Mouse (Mus musculus) intestine, embryonic 14.5 days (tissue): Measurements from ENCODE around the gene Gmcl1. TPM values are rescaled to one million over a fixed set of nuclear protein-coding genes. Genes with fewer than 3 reads are reported as not detected.

ENCODE experiments used
- ATAC-seq: fragments of 200-750 bp; cut with Nextera tagmentation; replicated peaks from 2 replicates; pipeline ENCODE4 v1.8.0; 2017; ENCODE audit warnings: low read depth, moderate number of reproducible peaks, moderate TSS enrichment, moderate library complexity; ENCODE audit not compliant: low FRiP score, low TSS enrichment
- DNase-seq: peaks from one replicate; pipeline ENCODE4 v3.0.0-alpha.2; 2018; ENCODE audit warnings: low spot score
- H3K27ac ChIP-seq: fragments of 300-500 bp; sonication (generic); 2 replicates; pipeline ENCODE4 v1.5.1; 2014; ENCODE audit warnings: low read depth, mild to moderate bottlenecking, control low read depth
- H3K27me3 ChIP-seq: fragments of 300-500 bp; sonication (generic); replicated peaks from 2 replicates; pipeline ENCODE4 v1.6.1; 2014; ENCODE audit warnings: low read length, control low read depth; ENCODE audit not compliant: control insufficient read depth, insufficient read depth
- H3K36me3 ChIP-seq: fragments of 300-500 bp; sonication (generic); 2 replicates; pipeline ENCODE4 v1.6.1; 2014; ENCODE audit warnings: low read length, control low read depth; ENCODE audit not compliant: control insufficient read depth, insufficient read depth
- H3K4me1 ChIP-seq: fragments of 300-500 bp; sonication (generic); replicated peaks from 2 replicates; pipeline ENCODE4 v1.6.1; 2014; ENCODE audit warnings: low read length, control low read depth, mixed read lengths; ENCODE audit not compliant: control insufficient read depth, insufficient read depth
- H3K4me2 ChIP-seq: fragments of 300-500 bp; sonication (generic); 2 replicates; pipeline ENCODE4 v1.6.1; 2014; ENCODE audit warnings: low read length
- H3K4me3 ChIP-seq: fragments of 300-500 bp; sonication (generic); 2 replicates; pipeline ENCODE4 v1.5.1; 2014; ENCODE audit warnings: low read depth, low read length, control low read depth, mixed read lengths
- H3K9ac ChIP-seq: fragments of 300-500 bp; sonication (generic); 2 replicates; pipeline ENCODE4 v1.6.1; 2014; ENCODE audit warnings: mild to moderate bottlenecking, low read length
- H3K9me3 ChIP-seq: fragments of 300-500 bp; sonication (generic); 2 replicates; pipeline ENCODE4 v1.6.1; 2016; ENCODE audit warnings: low read length, control low read depth; ENCODE audit not compliant: control insufficient read depth
- WGBS: fragments of 180-500 bp; shearing (Covaris S2); extraction: QIAGEN DNeasy Blood & Tissue Kit; methylation state at CpG from one replicate; pipeline ENCODE4 v1.1.7; 2014; 5-methylcytosine and 5-hydroxymethylcytosine counted together
- polyA plus RNA-seq: library from polyadenylated mRNA; unstranded; fragments of >200 nt; fragmentation: Nextera tagmentation; extraction: Ambion mirVana; gene quantifications from 2 replicates; pipeline ENCODE4 v1.2.1, GENCODE M21; 2014

Gene Gmcl1
- polyA plus RNA-seq, 1 experiment from 2014 or later: 31.6 TPM

DNA sequence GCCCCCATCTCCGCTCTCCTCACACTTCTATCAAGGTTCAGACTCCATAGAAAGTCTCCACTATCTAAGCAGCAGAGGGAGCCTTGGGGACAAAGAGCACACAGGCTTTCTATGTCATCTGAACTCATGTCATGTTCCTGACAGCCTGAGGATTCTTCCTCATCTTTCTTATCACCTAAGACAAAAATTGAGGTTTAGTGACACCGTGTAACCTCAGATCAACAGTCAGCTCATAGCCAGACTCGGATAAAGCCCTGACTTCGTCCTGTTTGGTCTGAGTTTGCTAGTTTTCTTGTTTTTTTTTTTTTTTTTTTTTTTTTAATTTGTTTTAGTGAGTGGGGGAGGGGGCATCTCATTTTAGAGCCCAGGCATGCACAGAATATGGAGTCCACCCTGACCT lies 40.6 kb upstream of the Gmcl1 start:
- no peak for DNase-seq
- ATAC-seq: no peak
- Histone ChIP-seq H3K9me3 (no peaks in the 10 kb centered on the region), H3K27ac (no peak overlapping the region), H3K36me3 (no peaks in the 10 kb centered on the region), H3K4me1 (no peaks in the 10 kb centered on the region), H3K27me3 (no peaks in the 10 kb centered on the region), H3K4me3 (no peak overlapping the region), H3K4me2 (no peak overlapping the region), H3K9ac (no peak overlapping the region)
- WGBS: 91% methylated on average over 4 of the region's 4 CpGs

DNA sequence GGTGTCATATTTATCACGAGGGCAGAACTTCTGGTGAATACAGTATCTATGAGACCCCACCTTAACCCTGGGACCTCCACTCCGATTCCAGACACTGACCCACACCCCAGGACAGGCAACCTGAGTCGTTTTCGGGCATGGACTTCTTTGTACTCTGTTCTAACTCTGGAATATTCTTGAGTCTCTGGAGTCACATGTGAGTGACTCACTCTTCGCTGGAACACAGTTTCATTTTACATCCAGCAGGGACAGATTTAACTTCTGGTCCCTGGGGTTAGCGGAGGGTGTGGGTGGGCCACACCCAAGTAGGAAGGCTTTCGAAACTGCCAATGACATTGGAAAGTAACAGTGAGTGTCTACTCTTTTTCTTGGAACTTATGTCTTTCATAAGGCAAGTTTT lies 39.4 kb upstream of the Gmcl1 start:
- Histone ChIP-seq H3K27me3 (no peaks in the 10 kb centered on the region), H3K27ac (no peak overlapping the region), H3K4me1 (no peaks in the 10 kb centered on the region), H3K36me3 (no peaks in the 10 kb centered on the region), H3K9me3 (no peaks in the 10 kb centered on the region), H3K4me3 (no peak overlapping the region), H3K9ac (no peak overlapping the region), H3K4me2 (no peak overlapping the region)
- DNase-seq (no peak), ATAC-seq (no peak)
- 81% methylated on average over 7 of the region's 7 CpGs for WGBS

DNA sequence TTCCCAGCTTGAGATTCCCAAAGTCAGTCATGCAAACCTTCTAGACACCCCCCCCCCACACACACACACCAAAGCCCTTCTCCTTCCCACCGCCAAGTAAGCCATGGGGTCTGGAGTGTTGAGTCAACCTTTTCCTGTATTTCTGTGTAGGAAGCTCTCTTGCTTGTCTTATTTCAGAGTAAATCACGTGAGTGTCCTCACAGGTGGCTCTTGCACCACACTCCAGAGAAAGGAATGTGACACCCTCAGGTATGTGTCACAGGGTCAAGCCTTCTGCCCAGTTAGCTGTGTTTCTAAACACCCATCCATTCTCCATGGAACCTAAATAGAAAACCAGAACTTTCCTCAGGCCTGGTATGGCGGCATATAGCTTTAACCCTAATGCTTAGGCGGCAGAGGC lies 35.8 kb upstream of the Gmcl1 start:
- no peaks in the 10 kb centered on the region for H3K36me3 ChIP-seq
- no peak overlapping the region for H3K9ac ChIP-seq
- 86% methylated on average over 4 of the region's 4 CpGs for WGBS
- no peaks in the 10 kb centered on the region for H3K27me3 ChIP-seq
- H3K4me3 ChIP-seq: no peak overlapping the region
- no peak overlapping the region for H3K27ac ChIP-seq
- H3K4me2 ChIP-seq: no peak overlapping the region
- no peaks in the 10 kb centered on the region for H3K9me3 ChIP-seq
- ATAC-seq (no peak), DNase-seq (no peak)
- no peaks in the 10 kb centered on the region for H3K4me1 ChIP-seq

DNA sequence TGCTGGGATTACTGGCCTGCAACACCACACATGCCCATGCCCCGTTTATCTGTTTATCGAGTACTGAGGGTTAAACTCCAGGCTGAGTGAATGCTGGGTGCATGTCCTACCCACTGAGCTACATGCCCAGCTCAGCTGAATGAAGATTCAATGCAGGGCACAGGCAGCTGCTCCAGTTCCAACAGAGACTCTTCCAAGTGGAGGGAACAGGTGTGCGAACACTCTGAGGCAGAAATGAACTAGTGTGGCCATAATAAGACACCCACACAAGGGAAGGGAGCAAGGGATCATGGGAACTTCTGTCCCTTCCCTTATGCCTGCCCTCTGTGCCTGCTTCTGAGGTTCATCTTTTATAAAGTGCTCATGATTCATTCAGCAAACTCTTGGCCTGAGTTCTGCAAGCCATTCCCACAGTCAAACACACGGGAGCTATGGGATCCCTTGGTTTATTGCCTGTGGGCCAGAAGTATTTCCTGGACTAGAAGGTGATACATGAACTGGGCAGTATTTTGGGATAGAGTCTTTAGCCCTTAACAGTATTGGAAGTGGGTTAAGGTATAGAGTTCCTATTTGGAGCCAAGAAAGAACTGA lies 35.1 kb upstream of the Gmcl1 start:
- Histone ChIP-seq H3K27ac (no peak overlapping the region), H3K27me3 (no peaks in the 10 kb centered on the region), H3K4me2 (no peak overlapping the region), H3K36me3 (no peaks in the 10 kb centered on the region), H3K9me3 (no peaks in the 10 kb centered on the region), H3K4me3 (no peak overlapping the region), H3K4me1 (no peaks in the 10 kb centered on the region), H3K9ac (no peak overlapping the region)
- WGBS: 81% methylated on average over 4 of the region's 4 CpGs
- ATAC-seq: no peak
- DNase-seq: no peak

DNA sequence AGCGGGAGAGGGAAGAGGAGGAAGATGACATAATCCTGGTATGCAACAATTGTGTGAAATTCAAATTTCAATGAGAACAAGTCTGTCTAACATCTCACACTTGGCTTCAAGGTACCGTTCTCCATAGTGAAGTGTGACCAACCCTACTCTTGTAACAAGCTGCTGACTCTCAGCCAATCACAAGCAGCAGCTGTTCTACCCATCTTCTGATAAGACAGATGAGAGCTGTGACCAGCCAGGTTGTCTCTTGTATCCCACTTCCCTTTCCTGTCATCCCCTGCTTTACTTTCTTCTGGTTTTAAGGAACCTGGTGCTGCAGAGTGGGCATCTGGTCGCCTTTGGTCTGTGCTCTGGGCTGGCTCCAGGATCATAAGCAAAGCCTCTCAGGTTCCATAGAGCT lies 34.3 kb upstream of the Gmcl1 start:
- Histone ChIP-seq H3K4me1 (no peaks in the 10 kb centered on the region), H3K9me3 (no peaks in the 10 kb centered on the region), H3K27ac (no peak overlapping the region), H3K4me2 (no peak overlapping the region), H3K9ac (no peak overlapping the region), H3K27me3 (no peaks in the 10 kb centered on the region), H3K36me3 (no peaks in the 10 kb centered on the region), H3K4me3 (no peak overlapping the region)
- no peak for DNase-seq
- ATAC-seq: no peak
- WGBS: 82% methylated on average over 3 of the region's 3 CpGs

DNA sequence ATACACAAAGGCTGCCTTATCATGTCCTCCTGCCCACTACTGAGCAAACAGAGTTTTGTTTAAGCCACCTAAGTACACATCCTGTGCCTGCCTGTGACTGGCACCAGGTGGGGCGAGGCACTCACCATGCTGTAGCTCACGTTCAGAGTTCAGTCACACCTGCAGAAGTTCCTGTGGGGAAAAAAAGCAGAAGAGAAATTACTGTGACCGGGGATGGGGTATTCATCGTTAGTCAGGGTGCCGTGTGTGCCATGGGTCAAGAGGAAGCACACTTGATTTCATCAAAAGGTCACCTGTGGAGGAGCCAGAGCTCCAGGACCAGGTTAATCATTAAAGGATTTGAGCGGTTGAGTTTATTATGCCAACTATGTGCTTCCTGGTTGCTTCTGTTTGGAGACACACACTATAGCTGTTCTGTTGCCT lies 32.5 kb upstream of the Gmcl1 start:
- H3K9me3 ChIP-seq: no peaks in the 10 kb centered on the region
- WGBS: 54% methylated on average over 6 of the region's 6 CpGs
- H3K4me2 ChIP-seq: no peak overlapping the region

DNA sequence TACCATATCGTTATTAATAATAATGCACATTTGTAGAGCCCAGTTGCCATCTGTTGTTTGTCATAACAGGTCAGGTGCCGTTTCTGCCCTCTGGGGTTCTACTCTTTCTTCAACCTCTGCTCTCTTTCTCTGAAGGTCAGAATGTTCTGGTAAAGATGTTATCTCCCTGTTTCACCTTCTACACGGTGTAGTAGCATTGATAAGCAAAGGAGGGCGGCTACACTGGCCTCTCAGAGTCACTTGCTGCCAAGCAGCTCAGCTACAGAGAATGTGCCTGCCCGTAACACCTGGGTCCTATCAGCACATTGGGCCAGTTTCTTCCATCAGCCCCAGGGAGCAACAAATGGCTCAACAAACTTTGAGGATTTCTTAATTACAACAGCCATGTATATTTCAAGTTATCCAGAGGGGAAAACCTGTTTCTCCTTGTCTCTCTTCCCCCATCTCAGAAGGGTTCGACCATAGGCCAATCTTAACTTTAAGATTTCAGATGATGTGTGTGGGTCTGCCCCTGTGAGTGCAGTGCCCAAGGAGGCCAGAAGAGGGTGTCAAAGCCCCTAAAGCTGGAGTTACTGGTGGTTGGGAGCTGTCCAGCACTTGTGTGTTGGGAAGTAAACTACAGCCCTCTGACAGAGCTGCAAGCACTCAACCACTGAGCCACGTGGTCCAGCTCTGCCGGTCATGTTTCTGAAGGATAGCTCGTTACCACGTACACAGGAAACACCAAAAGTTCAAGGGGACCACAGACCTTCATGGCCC lies 21.1 kb upstream of the Gmcl1 start:
- Histone ChIP-seq H3K4me1 (no peaks in the 10 kb centered on the region), H3K36me3 (0 out of 2 replicates have a peak, but pooled peaks cover 4% of the 10 kb centered on the region), H3K27me3 (no peaks in the 10 kb centered on the region), H3K9me3 (no peaks in the 10 kb centered on the region), H3K27ac (no peak overlapping the region), H3K4me2 (no peak overlapping the region), H3K4me3 (no peak overlapping the region), H3K9ac (no peak overlapping the region)
- peak; percentile 45 for DNase-seq
- ATAC-seq: no peak
- 88% methylated on average over 10 of the region's 10 CpGs for WGBS

More for the DNA sequence above, 32.5 kb upstream of the Gmcl1 start:
- Histone ChIP-seq H3K27ac (peak overlapping the region; percentile 65; the same call in 1 of the 2 replicates), H3K27me3 (no peaks in the 10 kb centered on the region), H3K36me3 (no peaks in the 10 kb centered on the region), H3K4me1 (no peaks in the 10 kb centered on the region), H3K4me3 (no peak overlapping the region), H3K9ac (no peak overlapping the region)
- ATAC-seq (peak; percentile 83), DNase-seq (peak; percentile 65)

DNA sequence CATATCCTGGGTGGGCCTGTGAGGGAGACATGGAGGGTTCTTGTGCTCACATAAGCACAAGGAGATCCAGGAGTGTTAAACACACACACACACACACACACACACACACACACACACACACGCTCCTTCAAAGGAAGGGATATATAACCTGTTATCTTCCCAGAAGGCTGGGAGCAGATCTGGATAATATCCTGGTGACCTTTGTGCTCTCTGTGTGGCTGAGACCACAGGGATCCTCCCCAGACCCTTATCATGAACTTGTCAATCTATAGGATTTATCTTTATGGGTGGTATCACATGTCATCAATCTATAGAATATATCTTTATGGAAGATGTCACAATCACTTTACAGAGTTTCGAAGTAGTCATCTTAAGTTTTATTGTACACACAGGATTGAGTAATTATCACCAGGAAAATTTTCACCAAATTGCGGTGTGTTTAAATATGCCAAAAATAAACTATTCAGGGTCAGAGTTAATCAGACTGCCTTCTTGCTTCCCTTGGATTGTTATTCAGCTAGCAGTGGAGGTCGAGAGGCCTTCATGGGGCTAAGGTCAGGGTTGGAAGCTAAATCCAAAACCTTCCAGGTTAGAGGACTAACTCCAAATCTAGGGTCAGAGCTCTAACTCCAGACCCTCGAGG lies 19.8 kb upstream of the Gmcl1 start:
- Histone ChIP-seq H3K4me3 (no peak overlapping the region), H3K9ac (no peak overlapping the region), H3K27ac (no peak overlapping the region), H3K4me2 (no peak overlapping the region), H3K27me3 (no peaks in the 10 kb centered on the region), H3K36me3 (0 out of 2 replicates have a peak, but pooled peaks cover 4% of the 10 kb centered on the region), H3K4me1 (no peaks in the 10 kb centered on the region), H3K9me3 (no peaks in the 10 kb centered on the region)
- DNase-seq (no peak), ATAC-seq (peak; percentile 42; the same call in 1 of the 2 replicates)
- WGBS: 52% methylated on average over 5 of the region's 5 CpGs
